Mouse (Mus musculus) skeletal muscle tissue, adult 2 months (tissue): ENCODE data around the gene Kremen1.

Experiments
- DNase-seq: peaks from one replicate; pipeline ENCODE4 v3.0.0-alpha.2; 2012; ENCODE audit warnings: low read depth, low spot score

The Kremen1 gene

GRCm38 (mm10) chr11:5175866-5176265 is 85.5 kb downstream of the Kremen1 start:
- no peak for DNase-seq

GRCm38 (mm10) chr11:5175141-5175540 is 86.2 kb downstream of the Kremen1 start:
- no peak for DNase-seq

GRCm38 (mm10) chr11:5172861-5173260 is 88.5 kb downstream of the Kremen1 start:
- no peak for DNase-seq

- DNase-seq, result no peak
These were observed 94.0 kb downstream of the Kremen1 start for GRCm38 (mm10) chr11:5167311-5167710.

- peak; percentile 71 for DNase-seq
These were observed 95.9 kb downstream of the Kremen1 start for GRCm38 (mm10) chr11:5165471-5165916.

- no peak for DNase-seq
These were observed 97.0 kb downstream of the Kremen1 start for GRCm38 (mm10) chr11:5164310-5164709.

GRCm38 (mm10) chr11:5163421-5163820 is 97.9 kb downstream of the Kremen1 start:
- DNase-seq, result no peak

- no peak for DNase-seq
These were observed 100.5 kb downstream of the Kremen1 start for GRCm38 (mm10) chr11:5160722-5161485.

GRCm38 (mm10) chr11:5158056-5158455 is 103.3 kb downstream of the Kremen1 start:
- no peak for DNase-seq

GRCm38 (mm10) chr11:5154961-5155805 is 106.2 kb downstream of the Kremen1 start:
- no peak for DNase-seq

- no peak for DNase-seq
These were observed 109.5 kb downstream of the Kremen1 start, which contains the start of gene Emid1 for GRCm38 (mm10) chr11:5151680-5152337. TSS of gene Emid1 (minus strand) at chr11:5152257.

- no peak for DNase-seq
These were observed 110.1 kb downstream of the Kremen1 start for GRCm38 (mm10) chr11:5151247-5151630.

- DNase-seq, result no peak
These were observed 110.7 kb downstream of the Kremen1 start for GRCm38 (mm10) chr11:5150416-5151246.

GRCm38 (mm10) chr11:5149955-5150354 is 111.4 kb downstream of the Kremen1 start:
- no peak for DNase-seq

GRCm38 (mm10) chr11:5149249-5149648 is 112.1 kb downstream of the Kremen1 start:
- DNase-seq, result no peak

GRCm38 (mm10) chr11:5145600-5145999 is 115.8 kb downstream of the Kremen1 start:
- DNase-seq, result no peak

- no peak for DNase-seq
These were observed 119.4 kb downstream of the Kremen1 start for GRCm38 (mm10) chr11:5141965-5142364.
